Mouse (Mus musculus): ENCODE data around the gene Ppdpf.

The Ppdpf gene

GRCm38 (mm10) chr2:181187121-181188000, at the start of gene Ppdpf:
Ppdpf (plus strand) TSS chr2:181187247.
- DNase-seq = peak; percentile 94

DNA sequence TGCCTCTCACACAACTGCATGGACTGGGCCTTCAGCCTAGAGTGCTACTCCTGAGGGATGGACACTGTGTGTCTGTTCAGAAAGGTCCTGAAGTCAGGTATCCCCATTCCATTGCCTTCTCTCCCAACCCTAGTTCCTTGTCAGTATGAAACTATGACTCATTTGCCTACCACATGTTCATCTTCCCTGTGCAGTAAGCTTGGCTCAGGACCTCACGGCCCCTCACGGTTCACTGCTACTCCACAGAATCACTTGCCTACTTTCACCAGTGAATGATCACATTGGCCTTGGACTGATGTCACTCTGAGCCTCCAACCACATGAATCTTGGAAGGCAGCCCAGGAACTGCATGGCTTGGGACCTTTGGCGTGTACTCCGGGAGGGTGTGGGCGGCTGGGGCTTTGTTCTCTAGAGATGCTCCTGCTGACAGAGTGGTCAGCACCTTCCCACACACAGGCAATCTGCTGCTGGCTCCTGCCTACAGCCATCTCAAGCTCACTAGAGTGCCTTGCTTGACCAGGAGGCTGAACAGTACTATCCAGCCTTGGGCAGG, 47.3 kb upstream of the Ppdpf start:
- DNase-seq = no peak

DNA sequence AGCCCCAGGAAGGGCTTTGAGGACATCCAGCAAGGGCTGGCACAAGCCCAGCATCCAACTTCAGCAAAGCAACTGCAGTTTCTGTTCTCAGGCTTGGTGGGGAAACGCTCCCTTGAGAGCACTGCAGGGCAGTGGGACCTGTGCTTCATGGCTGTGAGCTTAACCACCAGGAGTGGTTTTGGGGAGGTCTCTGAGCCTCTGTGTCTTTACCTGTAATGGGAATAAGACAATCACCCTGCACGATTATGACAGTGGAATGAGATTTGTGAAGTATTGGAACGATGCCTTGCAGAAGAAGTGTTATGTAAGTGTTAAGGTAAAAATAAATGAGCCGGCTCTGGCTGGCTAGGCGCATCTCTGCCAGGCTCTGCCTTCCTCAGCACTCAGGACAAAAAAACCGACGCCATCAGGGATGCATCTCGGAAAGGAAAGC, 44.3 kb upstream of the Ppdpf start:
- DNase-seq = no peak

DNA sequence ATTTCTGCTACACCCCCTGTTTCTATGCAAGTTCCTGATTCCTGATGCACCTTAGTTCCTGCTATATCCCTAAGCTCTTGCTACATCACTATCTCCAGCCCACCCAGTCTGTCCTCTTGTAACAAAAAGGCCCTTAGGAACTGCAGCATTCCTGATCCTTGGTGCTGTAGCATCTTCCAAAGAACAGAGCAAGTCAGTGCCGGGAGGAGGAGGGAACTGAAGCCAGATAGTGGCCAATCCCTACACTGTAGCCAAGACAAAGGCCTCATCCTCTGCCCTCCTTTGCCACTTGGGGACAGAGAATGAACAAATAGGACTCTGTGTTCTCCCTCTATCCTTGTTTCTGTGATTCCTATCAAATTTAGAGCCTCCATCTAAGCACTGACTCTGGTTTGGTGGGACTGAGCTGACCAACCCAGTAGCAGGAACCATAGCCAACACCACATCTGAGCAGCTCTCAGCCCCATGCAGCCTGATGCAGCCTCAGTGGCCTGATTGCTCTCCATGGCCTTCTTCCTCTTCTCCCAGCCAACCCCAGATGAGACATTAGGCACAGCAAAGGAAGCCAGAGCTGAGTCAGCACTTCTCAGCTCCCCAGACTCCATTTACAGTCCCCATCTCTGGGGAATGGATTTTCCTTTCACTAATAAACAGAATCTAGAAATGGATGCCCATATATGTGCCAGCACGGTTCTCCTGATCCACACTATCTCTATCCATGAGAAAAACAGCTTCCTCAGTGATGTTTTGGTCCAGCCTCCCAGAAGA, 43.4 kb upstream of the Ppdpf start:
- no peak for DNase-seq

- no peak for DNase-seq
These were observed 42.4 kb upstream of the Ppdpf start for GRCm38 (mm10) chr2:181144675-181145074.

DNA sequence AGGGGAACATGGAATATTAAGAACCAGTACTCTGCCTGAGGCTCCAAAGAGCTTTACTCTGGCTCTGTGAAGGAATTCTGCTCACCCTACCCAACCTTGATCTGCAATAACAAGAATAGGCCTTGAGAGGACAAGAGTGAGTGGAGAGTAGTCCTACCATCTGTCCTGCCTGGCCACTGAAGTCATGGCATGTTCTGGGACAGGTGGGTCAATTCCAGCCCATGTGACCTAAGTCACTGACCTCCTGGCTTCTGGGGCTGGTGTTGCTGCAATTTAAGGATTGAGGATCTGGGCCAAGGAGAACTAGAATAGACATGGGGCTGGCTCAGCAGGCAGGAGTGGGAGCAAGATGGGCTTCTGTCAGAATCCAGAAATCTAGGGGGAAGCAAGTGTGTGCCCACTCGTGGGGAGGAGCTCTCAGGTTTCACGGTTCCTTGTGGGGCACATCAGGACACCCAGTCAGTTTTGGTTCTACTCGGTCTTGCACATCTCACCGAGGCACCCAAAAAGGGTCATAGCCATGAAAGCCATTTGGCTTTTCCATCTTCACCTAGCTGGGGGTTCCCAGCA, 40.0 kb upstream of the Ppdpf start:
- no peak for DNase-seq

DNA sequence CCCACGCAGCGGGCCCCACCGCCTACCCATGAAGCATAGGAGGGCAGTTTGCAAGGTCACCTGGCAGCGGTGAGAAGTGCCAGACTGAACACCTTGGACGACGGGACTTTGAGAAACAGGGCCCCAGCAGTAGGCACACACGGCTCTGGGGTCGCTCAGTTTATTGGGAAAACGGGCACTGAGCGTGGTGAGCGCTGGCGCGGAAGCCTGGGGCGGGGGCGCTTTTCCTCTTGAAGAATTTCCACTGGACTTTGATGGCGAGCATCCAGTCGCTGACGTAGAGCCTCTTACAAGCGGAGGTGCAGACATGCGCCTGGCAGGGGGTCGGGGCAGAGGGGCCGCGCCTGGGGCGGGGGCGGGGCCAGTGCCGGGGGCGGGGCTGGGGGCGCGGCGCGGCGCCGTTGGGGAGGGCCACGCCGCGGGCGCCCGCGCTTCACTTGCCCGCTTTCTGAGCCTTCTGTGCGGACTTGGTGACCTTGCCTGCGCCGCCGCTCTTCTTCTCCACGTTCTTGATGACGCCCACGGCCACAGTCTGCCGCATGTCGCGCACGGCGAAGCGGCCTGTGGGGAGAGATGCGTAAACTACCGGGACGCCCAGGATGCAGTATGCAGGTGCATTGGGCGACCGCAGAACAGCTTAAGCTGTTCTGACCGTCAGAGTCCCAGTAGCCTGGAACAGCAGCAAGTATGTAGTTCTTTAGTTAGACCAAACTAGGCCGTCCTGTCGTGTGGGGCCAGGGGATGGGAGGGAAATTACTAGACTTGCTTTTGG, 39.3 kb upstream of the Ppdpf start:
- peak; percentile 47 for DNase-seq

- no peak for DNase-seq
These were observed 38.6 kb upstream of the Ppdpf start for GRCm38 (mm10) chr2:181148318-181148955.

- DNase-seq = no peak
These were observed 36.8 kb upstream of the Ppdpf start for GRCm38 (mm10) chr2:181150281-181150680.

DNA sequence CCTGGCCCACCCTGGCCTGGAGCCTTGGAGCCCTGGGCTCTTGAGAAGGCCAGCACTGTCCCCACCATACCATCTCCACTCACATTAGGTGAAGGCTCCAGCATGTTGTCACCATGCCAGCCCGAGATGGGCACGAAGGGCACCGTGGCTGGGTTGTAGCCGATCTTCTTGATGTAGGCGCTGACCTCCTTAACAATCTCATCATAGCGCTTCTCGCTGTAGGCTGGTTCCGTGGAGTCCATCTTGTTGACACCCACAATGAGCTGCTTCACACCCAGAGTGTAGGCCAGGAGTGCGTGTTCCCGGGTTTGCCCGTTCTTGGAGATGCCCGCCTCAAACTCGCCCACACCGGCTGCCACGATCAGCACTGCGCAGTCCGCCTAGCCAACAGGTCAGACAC, 34.3 kb upstream of the Ppdpf start:
- no peak for DNase-seq

DNA sequence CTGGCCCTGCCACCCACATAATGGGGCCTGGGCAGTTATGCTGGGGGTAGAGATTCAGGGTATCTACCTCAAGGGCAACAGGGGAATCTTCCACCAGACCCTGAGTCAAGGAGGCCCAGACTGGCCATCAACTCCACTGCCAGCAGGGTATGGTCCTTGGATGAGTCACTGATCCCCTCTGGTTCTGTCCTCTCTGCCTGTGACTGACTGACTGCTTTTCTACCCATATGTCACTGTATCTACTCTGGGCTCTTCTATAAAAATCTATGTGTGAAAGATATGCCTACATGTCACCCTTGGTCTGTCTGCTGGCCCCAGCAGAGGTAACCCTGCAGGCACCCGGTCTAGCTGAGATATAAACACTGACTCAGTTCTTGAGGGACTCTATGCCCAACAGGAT, 33.9 kb upstream of the Ppdpf start:
- DNase-seq = no peak

DNA sequence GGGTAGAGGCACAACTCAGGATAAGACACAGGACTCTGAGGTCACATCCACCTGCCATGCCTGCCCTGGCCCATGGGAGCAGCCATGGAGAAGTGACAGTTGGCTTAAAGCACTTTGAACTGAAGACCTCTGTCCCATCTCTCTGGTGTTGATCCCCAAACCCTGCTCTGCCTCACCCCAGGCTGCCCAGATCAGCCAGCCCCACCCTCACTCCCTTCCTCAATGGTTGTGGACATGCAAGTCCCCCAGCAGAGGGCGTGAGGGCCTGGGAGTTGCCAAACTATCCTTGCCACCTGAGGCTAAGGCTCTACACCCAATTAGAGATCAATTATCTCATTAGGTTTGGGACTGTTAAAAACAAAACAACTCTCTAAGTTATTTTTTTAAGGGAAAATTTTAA, 33.2 kb upstream of the Ppdpf start:
- peak; percentile 64 for DNase-seq

DNA sequence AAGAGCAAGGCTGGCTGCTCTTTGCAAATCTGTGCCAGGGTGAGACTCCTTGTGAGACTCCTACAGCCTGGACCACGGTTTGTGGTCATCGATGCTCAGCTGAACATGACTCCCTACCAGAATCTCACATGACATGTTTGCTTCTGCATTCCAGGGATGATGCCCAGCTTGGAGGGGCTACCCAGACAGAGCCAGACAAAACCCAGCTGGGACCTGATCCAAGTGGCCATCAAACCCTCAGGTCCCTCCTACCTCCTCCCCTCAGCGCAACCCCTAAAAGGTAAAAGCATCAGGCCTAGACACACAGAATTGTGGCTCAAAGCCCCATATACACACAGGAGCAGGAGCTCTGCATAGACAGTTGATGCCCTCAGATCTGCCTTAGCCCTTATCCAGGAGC, 32.7 kb upstream of the Ppdpf start:
- no peak for DNase-seq

DNA sequence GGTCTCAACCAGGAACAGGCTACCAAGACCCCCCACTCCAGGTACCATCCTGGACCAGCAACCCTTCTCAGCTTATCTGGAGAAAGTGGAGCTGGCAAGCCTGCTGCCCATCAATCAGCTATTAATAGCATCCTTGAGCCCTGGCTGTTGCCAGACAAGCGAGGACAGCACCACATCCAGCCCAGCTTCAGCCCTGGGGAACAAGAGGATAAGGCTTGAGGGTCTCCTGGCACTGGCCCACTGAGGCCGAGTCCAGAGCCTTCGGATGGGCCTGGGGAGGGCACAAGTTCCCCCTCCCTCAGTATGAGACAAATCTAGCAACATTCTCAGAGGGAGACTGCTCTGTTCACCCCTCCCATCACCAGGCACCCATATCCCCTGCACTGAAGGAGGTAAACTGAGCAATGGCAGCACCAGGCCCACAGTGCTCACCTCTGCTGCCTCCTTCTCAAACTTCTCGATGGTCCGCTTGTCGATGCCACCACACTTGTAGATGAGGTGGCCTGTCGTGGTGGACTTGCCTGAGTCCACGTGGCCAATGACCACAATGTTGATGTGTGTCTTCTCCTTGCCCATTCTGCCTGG, 32.1 kb upstream of the Ppdpf start:
- DNase-seq = no peak

DNA sequence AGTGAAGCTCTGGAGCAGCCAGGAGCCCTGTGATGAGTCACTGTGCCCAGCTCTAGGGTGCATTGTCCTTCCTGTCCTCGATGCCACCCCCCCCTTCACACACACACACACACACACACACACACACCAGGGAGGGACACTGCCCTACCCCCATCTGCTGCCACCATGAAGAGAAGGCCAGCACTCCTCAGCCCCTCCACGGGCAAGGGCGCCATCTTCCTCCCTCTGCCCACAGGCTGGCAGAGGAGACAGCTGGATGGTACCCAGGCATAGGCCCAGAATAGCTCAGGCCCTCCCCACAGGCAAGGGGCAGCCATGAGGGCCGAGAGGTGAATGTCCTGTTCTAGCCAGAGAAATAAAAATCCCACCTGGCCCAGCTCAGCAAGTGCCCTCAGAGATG, 31.2 kb upstream of the Ppdpf start:
- no peak for DNase-seq

DNA sequence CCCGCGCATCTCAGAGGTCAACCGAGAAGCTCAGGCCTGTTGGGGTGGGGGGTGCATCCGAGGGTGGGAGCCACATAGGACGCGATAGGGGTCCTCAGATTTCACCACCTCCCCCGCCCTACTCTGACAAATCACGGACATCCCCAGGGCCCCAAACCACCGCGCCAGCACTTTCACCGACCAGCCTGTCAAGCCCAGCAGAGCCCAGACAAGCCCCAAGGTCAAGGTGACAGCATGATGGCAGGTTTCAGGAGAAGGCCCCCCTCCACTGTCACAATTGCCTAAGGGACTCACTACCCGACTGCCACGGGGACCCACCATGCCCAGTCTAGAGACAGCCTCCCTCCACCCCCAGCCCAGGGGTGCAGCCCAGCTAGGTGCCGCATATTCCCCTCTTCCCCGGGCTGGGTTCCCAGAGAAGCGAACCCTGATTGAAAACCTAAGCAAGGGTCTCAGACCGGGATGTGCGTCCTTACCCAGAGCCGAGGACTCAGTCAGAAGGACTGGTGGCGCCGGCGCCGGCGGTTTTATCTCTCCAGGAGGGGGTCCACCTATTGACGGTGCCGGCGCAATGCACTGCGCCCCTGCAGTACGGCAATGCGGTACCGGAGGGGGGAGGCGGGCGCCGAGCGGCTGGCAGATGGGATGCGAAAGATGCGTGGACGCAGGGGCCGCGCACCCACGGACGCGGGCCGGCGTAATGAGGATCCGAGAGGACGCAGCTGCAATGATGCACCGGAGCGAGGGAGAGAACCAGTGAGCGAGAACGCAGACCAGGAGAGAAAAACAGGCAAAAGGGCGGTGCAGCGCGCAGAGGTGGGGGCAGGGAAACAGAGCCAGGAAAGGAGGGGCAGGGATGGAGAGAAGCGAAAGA, 30.6 kb upstream of the Ppdpf start, which contains the start of gene Eef1a2:
Eef1a2 (minus strand) TSS at position 767 of the 874 bp plus-strand sequence.
- no peak for DNase-seq

DNA sequence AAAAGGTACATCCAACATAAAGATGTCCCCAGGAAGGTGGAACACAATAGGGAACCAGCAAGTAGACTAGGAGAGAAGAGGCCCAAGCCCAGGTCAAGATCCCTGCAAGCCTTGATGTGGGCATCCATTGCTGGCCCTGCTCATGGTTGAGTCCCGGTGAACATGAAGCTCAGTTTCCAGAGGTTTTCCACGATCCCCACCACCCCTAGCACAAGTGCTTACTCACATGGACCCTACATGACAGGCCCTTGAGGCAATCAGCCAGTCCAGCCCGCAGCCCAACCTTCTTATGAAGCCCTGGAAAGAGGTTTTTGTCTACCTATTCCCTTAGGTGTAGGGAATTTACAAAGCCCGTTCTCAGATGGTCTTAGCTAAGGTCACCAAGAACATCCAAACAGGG, 29.9 kb upstream of the Ppdpf start:
- DNase-seq = no peak

DNA sequence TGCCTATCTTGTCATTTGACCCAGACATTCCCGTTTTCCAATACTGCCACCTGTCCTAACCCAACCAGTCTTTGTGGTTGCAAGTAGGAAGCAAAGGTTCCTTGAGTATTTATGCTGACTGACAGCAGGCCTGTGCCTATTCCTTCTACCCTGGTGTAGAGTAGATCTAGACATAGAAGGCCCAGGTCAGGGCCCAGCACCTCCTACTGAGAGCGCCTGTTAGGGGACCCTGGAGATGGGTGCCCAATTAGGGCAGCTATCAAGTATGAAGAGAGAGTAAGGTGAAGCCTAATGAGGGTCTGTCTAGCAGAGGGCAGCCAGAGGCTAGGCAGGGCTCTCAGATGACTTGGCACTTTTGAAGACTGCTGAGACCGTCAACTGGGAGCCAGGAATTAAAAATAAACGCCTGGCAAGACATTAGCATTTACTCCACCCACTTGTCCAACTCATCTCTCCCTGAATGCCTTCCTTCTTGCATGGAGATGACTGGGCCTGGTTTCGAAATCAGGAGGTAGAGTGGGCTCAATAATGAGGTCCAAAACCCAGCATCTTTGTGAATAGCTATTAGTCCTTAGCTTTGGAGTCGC, 29.2 kb upstream of the Ppdpf start:
- DNase-seq = no peak

DNA sequence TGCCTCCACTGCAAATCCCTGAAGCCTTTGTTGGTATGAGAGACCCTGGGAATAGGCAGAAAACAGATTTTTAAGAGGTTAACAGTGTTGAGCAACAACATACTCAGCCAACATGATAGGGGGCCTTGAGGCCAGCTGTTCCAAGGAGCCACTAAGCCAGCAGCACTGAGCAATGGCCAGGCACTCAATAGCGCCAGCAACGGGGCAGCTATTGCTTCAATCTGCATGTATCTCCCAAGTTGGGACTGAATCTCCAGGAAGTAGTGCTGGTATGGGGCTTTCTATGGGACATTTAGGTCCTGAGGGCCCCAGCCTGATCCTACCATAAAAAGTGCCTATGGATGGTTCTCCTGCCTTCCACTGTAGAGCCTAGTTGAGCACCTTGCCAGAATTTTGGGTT, 28.6 kb upstream of the Ppdpf start:
- DNase-seq = no peak

DNA sequence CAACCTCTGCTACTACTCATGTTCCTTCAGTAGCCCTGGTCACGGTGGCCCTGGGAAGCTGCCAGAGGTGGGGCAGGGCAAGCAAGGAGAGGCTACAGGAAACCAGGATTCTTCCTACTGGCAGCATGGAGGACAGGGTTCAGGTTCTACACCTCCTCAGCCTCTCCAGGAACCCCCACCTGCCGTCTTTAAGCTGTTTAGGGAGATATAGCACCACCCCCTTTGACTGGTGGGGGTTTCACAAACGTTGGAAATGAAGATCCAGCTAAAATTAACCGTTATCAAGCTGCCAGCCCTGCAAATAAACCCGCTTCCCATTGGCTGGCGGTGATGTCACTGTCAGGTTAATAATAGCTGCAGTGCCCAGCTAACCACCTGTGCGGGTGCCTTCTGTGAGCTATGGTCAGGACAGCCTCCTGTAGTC, 27.9 kb upstream of the Ppdpf start:
- DNase-seq = no peak

Measured in thymus, postnatal 4 days (tissue).